7 mouse cellular contexts compared by ENCODE assay signal in genomic region chr2:167476200-167476688, GRCm38 (mm10). TPM values are rescaled to one million over a fixed set of nuclear protein-coding genes. Genes with fewer than 3 reads are reported as not detected.
DNase-seq lines count a peak whose midpoint lies in the region; ATAC-seq and TF ChIP-seq lines count a peak whose summit lies in the region.

No protein-coding gene starts in this region.

- peaks cover 35% of the 10 kb centered on the region for H3K36me3 ChIP-seq in forebrain, postnatal 0 days (ENCODE audit: insufficient read depth)
- H3K36me3 ChIP-seq in hindbrain, embryonic 15.5 days = peaks cover 28% of the 10 kb centered on the region
- H3K36me3 ChIP-seq in midbrain, embryonic 12.5 days = peaks cover 59% of the 10 kb centered on the region

- H3K4me2 ChIP-seq in forebrain, postnatal 0 days (ENCODE audit: low read depth) = 0 out of 2 replicates have a peak overlapping the region, but pooled peaks have one; percentile 5
- no peak overlapping the region; the same call in 1 of the 2 replicates for H3K4me2 ChIP-seq in hindbrain, embryonic 15.5 days
- no peak overlapping the region for H3K4me2 ChIP-seq in midbrain, embryonic 12.5 days (replicated peaks)

- peak; percentile 77 for DNase-seq in adrenal gland, postnatal 10 days
- DNase-seq in cerebellum, adult 18-20 months = peak; percentile 82 to 85
- DNase-seq in forebrain, postnatal 0 days = peak; percentile 84
- peak; percentile 71 to 90 for DNase-seq in left cerebral cortex, postnatal 10 days (ENCODE audit: extremely low spot score in 1 of 2, low spot score in 2 of 2)
- peak; percentile 55 for DNase-seq in telencephalon, adult 2 months (ENCODE audit: low read depth, low spot score)

- peak overlapping the region; percentile 70 for H3K27ac ChIP-seq in forebrain, postnatal 0 days (ENCODE audit: low read depth, low read length)
- H3K27ac ChIP-seq in hindbrain, embryonic 15.5 days (replicated peaks) = peak overlapping the region; percentile 81
- H3K27ac ChIP-seq in midbrain, embryonic 12.5 days (replicated peaks) = peak overlapping the region; percentile 64

- intact Hi-C loops in left cerebral cortex, postnatal 10 days (cut with DNase I) = no loop called here

- WGBS in forebrain, postnatal 0 days = 3% methylated on average over 7 of the region's 7 CpGs
- WGBS in hindbrain, embryonic 15.5 days = 11% methylated on average over 7 of the region's 7 CpGs
- WGBS in midbrain, embryonic 12.5 days = 36% methylated on average over 7 of the region's 7 CpGs

- TF ChIP-seq CTCF in forebrain, postnatal 0 days (IDR thresholded peaks at IDR 0.05; ENCODE audit: low read depth) = peak; percentile 68

- no peak overlapping the region for H3K4me3 ChIP-seq in forebrain, postnatal 0 days (ENCODE audit: low read depth, low read length)
- no peak overlapping the region for H3K4me3 ChIP-seq in hindbrain, embryonic 15.5 days
- no peak overlapping the region for H3K4me3 ChIP-seq in midbrain, embryonic 12.5 days

- peak; percentile 86 for ATAC-seq in forebrain, postnatal 0 days
- peak; percentile 83 for ATAC-seq in hindbrain, embryonic 15.5 days (ENCODE audit: low FRiP score, low read depth)
- ATAC-seq in midbrain, embryonic 12.5 days (ENCODE audit: low FRiP score, low read depth) = peak; percentile 41; the same call in 1 of the 2 replicates

- no peaks in the 10 kb centered on the region for H3K27me3 ChIP-seq in forebrain, postnatal 0 days (ENCODE audit: insufficient read depth, low read length)
- no peaks in the 10 kb centered on the region for H3K27me3 ChIP-seq in hindbrain, embryonic 15.5 days
- H3K27me3 ChIP-seq in midbrain, embryonic 12.5 days = no peaks in the 10 kb centered on the region

- H3K4me1 ChIP-seq in forebrain, postnatal 0 days (ENCODE audit: insufficient read depth) = peaks cover 13% of the 10 kb centered on the region; the same call in 1 of the 2 replicates
- H3K4me1 ChIP-seq in hindbrain, embryonic 15.5 days (replicated peaks) = peaks cover 25% of the 10 kb centered on the region
- H3K4me1 ChIP-seq in midbrain, embryonic 12.5 days = peaks cover 14% of the 10 kb centered on the region

- H3K9ac ChIP-seq in forebrain, postnatal 0 days = peak overlapping the region; percentile 22; the same call in 1 of the 2 replicates
- H3K9ac ChIP-seq in hindbrain, embryonic 15.5 days = no peak overlapping the region
- no peak overlapping the region; the same call in 1 of the 2 replicates for H3K9ac ChIP-seq in midbrain, embryonic 12.5 days (replicated peaks)

- no peaks in the 10 kb centered on the region for H3K9me3 ChIP-seq in forebrain, postnatal 0 days (ENCODE audit: low read length)
- H3K9me3 ChIP-seq in hindbrain, embryonic 15.5 days = no peaks in the 10 kb centered on the region
- no peaks in the 10 kb centered on the region for H3K9me3 ChIP-seq in midbrain, embryonic 12.5 days

RNA-seq across cellular contexts. Expression of gene Rnf114, which starts 16.2 kb away (rescaled TPM):
- total RNA-seq in adrenal gland, postnatal 10 days (2021) = 10 to 100 TPM; 51.0 to 55.9 TPM
- total RNA-seq in forebrain, postnatal 0 days (2014; rRNA removed) = 66.1 and 79.5 TPM in 2 replicates
- polyA plus RNA-seq in forebrain, postnatal 0 days (2015; fragmentation: Nextera tagmentation; extraction: Ambion mirVana) = 84.5 and 88.6 TPM in 2 replicates
- polyA plus RNA-seq in hindbrain, embryonic 15.5 days (2015; fragmentation: Nextera tagmentation; extraction: Ambion mirVana) = 112 and 115 TPM in 2 replicates
- 10 to 100 TPM; 31.5 to 34.3 TPM for total RNA-seq in left cerebral cortex, postnatal 10 days (2021)
- 135 and 137 TPM in 2 replicates for polyA plus RNA-seq in midbrain, embryonic 12.5 days (2016; fragmentation: Nextera tagmentation; extraction: Ambion mirVana)

RNA-seq across cellular contexts. Expression of gene Spata2, which starts 16.4 kb away (rescaled TPM):
- 10 to 100 TPM; 26.5 to 28.9 TPM for total RNA-seq in adrenal gland, postnatal 10 days (2021)
- 26.9 and 28.9 TPM in 2 replicates for total RNA-seq in forebrain, postnatal 0 days (2014; rRNA removed)
- 31.8 and 36.6 TPM in 2 replicates for polyA plus RNA-seq in forebrain, postnatal 0 days (2015; fragmentation: Nextera tagmentation; extraction: Ambion mirVana)
- polyA plus RNA-seq in hindbrain, embryonic 15.5 days (2015; fragmentation: Nextera tagmentation; extraction: Ambion mirVana) = 30.7 and 33.4 TPM in 2 replicates
- total RNA-seq in left cerebral cortex, postnatal 10 days (2021) = 10 to 100 TPM; 68.2 to 69.8 TPM
- polyA plus RNA-seq in midbrain, embryonic 12.5 days (2016; fragmentation: Nextera tagmentation; extraction: Ambion mirVana) = 21.3 and 23.6 TPM in 2 replicates

RNA-seq across cellular contexts. Expression of gene Slc9a8, which starts 54.7 kb away (rescaled TPM):
- total RNA-seq in adrenal gland, postnatal 10 days (2021) = 10 to 100 TPM; 28.8 to 37.0 TPM
- 23.5 and 38.4 TPM in 2 replicates for total RNA-seq in forebrain, postnatal 0 days (2014; rRNA removed)
- polyA plus RNA-seq in forebrain, postnatal 0 days (2015; fragmentation: Nextera tagmentation; extraction: Ambion mirVana) = 10.9 and 18.0 TPM in 2 replicates
- 20.9 TPM in 2 replicates for polyA plus RNA-seq in hindbrain, embryonic 15.5 days (2015; fragmentation: Nextera tagmentation; extraction: Ambion mirVana)
- 10 to 100 TPM; 33.9 to 35.6 TPM for total RNA-seq in left cerebral cortex, postnatal 10 days (2021)
- 26.1 and 27.5 TPM in 2 replicates for polyA plus RNA-seq in midbrain, embryonic 12.5 days (2016; fragmentation: Nextera tagmentation; extraction: Ambion mirVana)
